In genomic region chr8:18388353-18388752, GRCm38 (mm10) we compare ENCODE assay signal across 9 mouse cellular contexts.
DNase-seq lines count a peak whose midpoint lies in the region; ATAC-seq and TF ChIP-seq lines count a peak whose summit lies in the region.
"Had no signal": no experiment of that assay in that cellular context is flagged by ENCODE, and none has a peak within 500 bp of the region (broad histone marks: within the 10 kb centered on the region; RNA-seq: fewer than 3 reads in every experiment).

No protein-coding gene starts in this region.

- H3K27me3 ChIP-seq in embryonic facial prominence, embryonic 10.5 days (replicated peaks; ENCODE audit: low read depth, poor library complexity, severe bottlenecking) = no peaks in the 10 kb centered on the region
- H3K27me3 ChIP-seq in liver, postnatal 0 days (ENCODE audit: insufficient read depth, low read length) = no peaks in the 10 kb centered on the region
- H3K27me3 ChIP-seq: megakaryocyte, embryonic 14.5 days had no signal

- TF ChIP-seq CTCF in liver, postnatal 0 days (IDR thresholded peaks at IDR 0.05; ENCODE audit: low read depth) = peak; percentile 54

- no peak overlapping the region for H3K4me2 ChIP-seq in liver, postnatal 0 days (ENCODE audit: low read depth, low read length)

- no peak overlapping the region for H3K4me3 ChIP-seq in embryonic facial prominence, embryonic 10.5 days
- no peak overlapping the region for H3K4me3 ChIP-seq in liver, postnatal 0 days (ENCODE audit: low read depth, low read length)
- H3K4me3 ChIP-seq: megakaryocyte, embryonic 14.5 days had no signal

- H3K36me3 ChIP-seq in embryonic facial prominence, embryonic 10.5 days (replicated peaks) = no peaks in the 10 kb centered on the region
- H3K36me3 ChIP-seq in liver, postnatal 0 days (replicated peaks; ENCODE audit: insufficient read depth, low read length) = no peaks in the 10 kb centered on the region

- WGBS in embryonic facial prominence, embryonic 10.5 days = 6% methylated on average over 5 of the region's 5 CpGs
- WGBS in liver, postnatal 0 days (ENCODE audit: insufficient replicate concordance) = 4% methylated on average over 5 of the region's 5 CpGs

- TF ChIP-seq EP300 in liver, postnatal 0 days (IDR thresholded peaks at IDR 0.05; ENCODE audit: low read depth) = no peak

- H3K27ac ChIP-seq in embryonic facial prominence, embryonic 10.5 days (replicated peaks) = no peak overlapping the region
- no peak overlapping the region for H3K27ac ChIP-seq in liver, postnatal 0 days (ENCODE audit: low read depth)

- H3K9me3 ChIP-seq in embryonic facial prominence, embryonic 10.5 days = no peaks in the 10 kb centered on the region
- no peaks in the 10 kb centered on the region for H3K9me3 ChIP-seq in liver, postnatal 0 days (ENCODE audit: low read length)
- H3K9me3 ChIP-seq: megakaryocyte, embryonic 14.5 days had no signal

- no peak overlapping the region for H3K9ac ChIP-seq in liver, postnatal 0 days (replicated peaks)

- no peak for ATAC-seq in liver, postnatal 0 days
- ATAC-seq in erythroblast, adult 5-6 weeks (replicated peaks; ENCODE audit: low FRiP score, poor library complexity, severe bottlenecking) = no peak

- H3K4me1 ChIP-seq in embryonic facial prominence, embryonic 10.5 days = no peaks in the 10 kb centered on the region
- no peaks in the 10 kb centered on the region for H3K4me1 ChIP-seq in liver, postnatal 0 days (ENCODE audit: insufficient read depth)
- H3K4me1 ChIP-seq: megakaryocyte, embryonic 14.5 days had no signal

- DNase-seq in ovary, postnatal 36 days (ENCODE audit: low spot score) = peak; percentile 27
- DNase-seq in ovary, postnatal 10 days (ENCODE audit: low spot score) = no peak
- DNase-seq in adrenal gland, postnatal 36 days = peak; percentile 24 to 33
- DNase-seq in embryonic facial prominence, embryonic 10.5 days (ENCODE audit: low spot score) = peak; percentile 68
- DNase-seq in induced T-regulatory cell, adult 2 months (ENCODE audit: low read depth) = peak; percentile 2
- peak; percentile 37 for DNase-seq in liver, postnatal 0 days
- DNase-seq in right cerebral cortex, adult 2 months (ENCODE audit: low spot score in 2 of 2) = peak; percentile 39 to 55
